Mouse (Mus musculus) cerebellum, postnatal 36 days (tissue): ENCODE measurements at regions not wholly inside any gene's neighbourhood (a gene's known extent, or its start where the extent isn't known, plus 50 kb on each side); places are given as distances from the start of the nearest gene placed in this dataset.

Experiments
- DNase-seq, 2 experiments: peaks; one replicate each; pipeline ENCODE4 v3.0.0; 2021 to 2022; ENCODE audit warnings: mixed read lengths in 2 of 2

GRCm38 (mm10) chr9:61703301-61703700 is 211.0 kb downstream of the Rplp1 start:
- DNase-seq = no peak

GRCm38 (mm10) chr9:61702280-61702966 is 211.9 kb downstream of the Rplp1 start:
- no peak for DNase-seq

- DNase-seq = no peak
Observed at GRCm38 (mm10) chr9:61700576-61700975, 213.8 kb downstream of the Rplp1 start.

GRCm38 (mm10) chr9:61699618-61700017 is 214.7 kb downstream of the Rplp1 start:
- DNase-seq = no peak

- peak; percentile 64 to 66 for DNase-seq
Observed at GRCm38 (mm10) chr9:61697959-61698358, 216.4 kb downstream of the Rplp1 start.

- DNase-seq = no peak
Observed at GRCm38 (mm10) chr9:61696831-61697230, 217.5 kb downstream of the Rplp1 start.

- no peak for DNase-seq
Observed at GRCm38 (mm10) chr9:61695821-61696220, 218.5 kb downstream of the Rplp1 start.

- DNase-seq = peak; percentile 15 to 20
Observed at GRCm38 (mm10) chr9:61695381-61695791, 219.0 kb downstream of the Rplp1 start.

GRCm38 (mm10) chr9:61694206-61694605 is 220.1 kb downstream of the Rplp1 start:
- no peak for DNase-seq

- no peak for DNase-seq
Observed at GRCm38 (mm10) chr9:61690786-61691185, 223.6 kb downstream of the Rplp1 start.

GRCm38 (mm10) chr9:61689939-61690338 is 224.4 kb downstream of the Rplp1 start:
- DNase-seq = no peak

- no peak for DNase-seq
Observed at GRCm38 (mm10) chr9:61689516-61689915, 224.8 kb downstream of the Rplp1 start.

- DNase-seq = no peak
Observed at GRCm38 (mm10) chr9:61683557-61683956, 230.8 kb downstream of the Rplp1 start.

- no peak for DNase-seq
Observed at GRCm38 (mm10) chr9:61682744-61683259, 231.5 kb downstream of the Rplp1 start.

GRCm38 (mm10) chr9:61682316-61682715 is 232.0 kb downstream of the Rplp1 start:
- no peak for DNase-seq

GRCm38 (mm10) chr9:61681406-61681805 is 232.9 kb downstream of the Rplp1 start:
- no peak for DNase-seq

GRCm38 (mm10) chr9:61680911-61681311 is 233.4 kb downstream of the Rplp1 start:
- no peak for DNase-seq

- no peak for DNase-seq
Observed at GRCm38 (mm10) chr9:61679686-61680085, 234.7 kb downstream of the Rplp1 start.

- DNase-seq = no peak
Observed at GRCm38 (mm10) chr9:61677603-61678002, 236.7 kb downstream of the Rplp1 start.

GRCm38 (mm10) chr9:61677037-61677436 is 237.3 kb downstream of the Rplp1 start:
- peak; percentile 6 to 19 for DNase-seq

- no peak for DNase-seq
Observed at GRCm38 (mm10) chr9:61675366-61675765, 239.0 kb downstream of the Rplp1 start.

GRCm38 (mm10) chr9:61673575-61674203 is 240.7 kb downstream of the Rplp1 start:
- no peak for DNase-seq

- no peak for DNase-seq
Observed at GRCm38 (mm10) chr9:61670986-61671385, 243.4 kb downstream of the Rplp1 start.
